Mouse (Mus musculus) myocyte (in vitro differentiated cells): ENCODE measurements around the gene Cd300ld4. TPM values are rescaled to one million over a fixed set of nuclear protein-coding genes. Genes with fewer than 3 reads are reported as not detected.

Experiments
- H3K27me3 ChIP-seq: one replicate; pipeline ENCODE4 v1.6.1; 2011; ENCODE audit not compliant: control insufficient read depth, insufficient read depth, insufficient read length
- H3K36me3 ChIP-seq: one replicate; pipeline ENCODE4 v1.6.1; 2011; ENCODE audit not compliant: control insufficient read depth, insufficient read depth
- H3K4me2 ChIP-seq: one replicate; pipeline ENCODE4 v1.6.1; 2011; ENCODE audit warnings: low read depth, control low read depth
- H3K4me3 ChIP-seq: one replicate; pipeline ENCODE4 v1.5.1; 2011; ENCODE audit warnings: mild to moderate bottlenecking, control low read depth, moderate library complexity
- H3K79me2 ChIP-seq: one replicate; pipeline ENCODE4 v1.6.1; 2011; ENCODE audit not compliant: control insufficient read depth, insufficient read depth
- H3ac ChIP-seq: one replicate; pipeline ENCODE4 v1.6.1; 2011; ENCODE audit not compliant: control insufficient read depth, insufficient read length
- CEBPB ChIP-seq: IDR thresholded peaks from 2 replicates; pipeline ENCODE4 v1.6.1; 2011; ENCODE audit warnings: mild to moderate bottlenecking, moderate library complexity; ENCODE audit not compliant: poor library complexity, insufficient read depth, severe bottlenecking
- E2F4 ChIP-seq: IDR thresholded peaks from one replicate; pipeline ENCODE4 v1.6.1; 2011; ENCODE audit warnings: mild to moderate bottlenecking, control low read depth, moderate library complexity; ENCODE audit not compliant: insufficient read depth
- MAX ChIP-seq: IDR thresholded peaks from one replicate; pipeline ENCODE4 v1.6.1; 2011; ENCODE audit warnings: low read depth, mild to moderate bottlenecking, control low read depth
- MYOD1 ChIP-seq, 3 experiments: IDR thresholded peaks; one replicate each; pipeline ENCODE4 v1.6.1; 2011; ENCODE audit warnings: control low read depth in 2 of 3, low read depth in 2 of 3, mild to moderate bottlenecking in 2 of 3, moderate library complexity in 1 of 3; ENCODE audit not compliant: insufficient read length in 2 of 3, control insufficient read depth in 1 of 3
- MYOG ChIP-seq, 3 experiments: IDR thresholded peaks; one replicate each; pipeline ENCODE4 v1.6.1; 2011; ENCODE audit warnings: control low read depth in 2 of 3, low read depth in 2 of 3, mild to moderate bottlenecking in 2 of 3; ENCODE audit not compliant: insufficient read length in 2 of 3, control insufficient read depth in 1 of 3, insufficient read depth in 1 of 3
- POLR2A ChIP-seq: IDR thresholded peaks from one replicate; pipeline ENCODE4 v1.6.1; 2011; ENCODE audit warnings: low read depth, mild to moderate bottlenecking, control low read depth, moderate library complexity; ENCODE audit not compliant: insufficient read length
- POLR2AphosphoS2 ChIP-seq: IDR thresholded peaks from one replicate; pipeline ENCODE4 v1.6.1; 2011; ENCODE audit warnings: low read depth, control low read depth; ENCODE audit not compliant: insufficient read length
- REST ChIP-seq: IDR thresholded peaks from one replicate; pipeline ENCODE4 v1.6.1; 2011; ENCODE audit warnings: mild to moderate bottlenecking, control low read depth, moderate library complexity; ENCODE audit not compliant: insufficient read depth, insufficient read length
- SRF ChIP-seq: IDR thresholded peaks from one replicate; pipeline ENCODE4 v1.6.1; 2011; ENCODE audit warnings: low read depth; ENCODE audit not compliant: control insufficient read depth, insufficient read length
- TCF12 ChIP-seq: IDR thresholded peaks from one replicate; pipeline ENCODE4 v1.6.1; 2011; ENCODE audit warnings: mild to moderate bottlenecking, control low read depth; ENCODE audit not compliant: poor library complexity, insufficient read depth, severe bottlenecking
- TCF3 ChIP-seq: IDR thresholded peaks from one replicate; pipeline ENCODE4 v1.6.1; 2011; ENCODE audit warnings: low read depth, control low read depth; ENCODE audit not compliant: insufficient read length
- USF1 ChIP-seq: IDR thresholded peaks from one replicate; pipeline ENCODE4 v1.6.1; 2011; ENCODE audit warnings: low read depth, mild to moderate bottlenecking, control low read depth, moderate library complexity
- polyA plus RNA-seq: library from polyadenylated mRNA; unstranded; fragments of >200 nt; fragmentation: generic; extraction: Trizol; gene quantifications from one replicate; pipeline ENCODE4 v1.2.1, GENCODE M21; 2012; ENCODE audit warnings: missing spikeins

The Cd300ld4 gene
- polyA plus RNA-seq, 1 experiment: not detected

DNA sequence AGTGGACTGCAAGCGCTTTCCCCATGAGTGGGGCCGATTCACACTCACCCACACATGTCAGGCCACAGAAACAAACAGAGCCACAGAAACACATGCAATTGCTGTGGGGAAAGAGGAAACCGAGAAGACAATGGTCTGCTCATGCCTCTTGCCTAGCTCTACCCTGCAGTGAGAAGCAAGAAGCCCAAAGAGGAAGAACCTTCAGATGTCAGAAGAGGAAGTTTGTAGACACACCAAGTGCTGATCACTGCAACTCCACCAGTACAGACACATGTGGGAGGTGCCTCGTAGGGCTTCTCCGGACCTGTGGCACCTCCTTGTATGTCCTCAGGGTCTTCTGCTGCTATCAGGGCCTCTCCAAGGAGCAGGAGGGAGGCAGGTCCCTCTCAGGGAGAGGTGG lies 22.7 kb downstream of the Cd300ld4 start:
- Histone ChIP-seq H3ac (no peak overlapping the region), H3K27me3 (no peaks in the 10 kb centered on the region), H3K4me2 (no peak overlapping the region), H3K4me3 (no peak overlapping the region), H3K36me3 (no peaks in the 10 kb centered on the region), H3K79me2 (no peaks in the 10 kb centered on the region)
- TF ChIP-seq MYOD1 (IDR thresholded peaks at IDR 0.05; ENCODE audit: control insufficient read depth in 1 of 3, insufficient read length in 2 of 3, low read depth in 2 of 3) (no peak), REST (no peak), USF1 (no peak), POLR2A (no peak), TCF12 (no peak), SRF (no peak), POLR2AphosphoS2 (no peak), TCF3 (no peak), CEBPB (no peak), MAX (no peak), MYOG (IDR thresholded peaks at IDR 0.05; ENCODE audit: control insufficient read depth in 1 of 3, insufficient read depth in 1 of 3, insufficient read length in 2 of 3, low read depth in 2 of 3) (no peak), E2F4 (no peak)

DNA sequence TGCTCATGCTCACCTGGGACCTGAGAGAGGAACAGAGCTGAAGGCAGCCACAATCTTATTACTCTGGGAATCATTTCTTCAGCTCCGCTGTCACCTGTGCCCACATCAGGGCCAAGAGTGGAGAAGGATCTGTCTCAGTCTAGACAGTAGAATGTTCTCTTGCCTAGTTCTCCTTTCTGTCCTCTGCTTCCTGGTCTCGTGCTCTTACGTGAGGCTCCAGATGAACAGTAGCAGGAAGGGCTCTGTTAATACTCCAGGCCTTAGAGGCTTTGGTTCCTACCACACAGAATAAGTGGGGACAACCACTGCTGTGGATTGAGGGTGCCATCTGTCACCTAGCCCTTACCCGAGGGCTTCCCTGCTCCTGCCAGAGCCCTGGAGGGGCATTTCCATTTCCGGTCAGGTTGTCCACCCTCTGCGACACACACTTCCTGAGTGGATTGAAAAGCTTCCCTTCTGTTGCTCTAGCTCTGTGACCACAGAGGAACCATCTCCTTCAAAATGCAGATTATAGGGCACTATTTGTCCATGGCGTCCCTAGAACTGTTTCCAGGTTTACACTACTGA lies 25.3 kb downstream of the Cd300ld4 start, which contains the start of gene Cd300c2:
Gene Cd300c2 (minus strand): TSS at position 407 of the 567 bp plus-strand sequence.
- H3ac ChIP-seq: no peak within 1 kb of the TSS
- H3K79me2 ChIP-seq: no peaks in the 10 kb centered on the region
- TF ChIP-seq POLR2AphosphoS2 (no peak), TCF3 (no peak), USF1 (no peak), MYOD1 (IDR thresholded peaks at IDR 0.05; ENCODE audit: control insufficient read depth in 1 of 3, insufficient read length in 2 of 3, low read depth in 2 of 3) (no peak), MAX (no peak), MYOG (IDR thresholded peaks at IDR 0.05; ENCODE audit: control insufficient read depth in 1 of 3, insufficient read depth in 1 of 3, insufficient read length in 2 of 3, low read depth in 2 of 3) (no peak), POLR2A (no peak), CEBPB (no peak), TCF12 (no peak), SRF (no peak), REST (no peak), E2F4 (no peak)
- H3K36me3 ChIP-seq: no peaks in the 10 kb centered on the region
- no peaks in the 10 kb centered on the region for H3K27me3 ChIP-seq
- no peak within 1 kb of the TSS for H3K4me2 ChIP-seq
- H3K4me3 ChIP-seq: no peak within 1 kb of the TSS

DNA sequence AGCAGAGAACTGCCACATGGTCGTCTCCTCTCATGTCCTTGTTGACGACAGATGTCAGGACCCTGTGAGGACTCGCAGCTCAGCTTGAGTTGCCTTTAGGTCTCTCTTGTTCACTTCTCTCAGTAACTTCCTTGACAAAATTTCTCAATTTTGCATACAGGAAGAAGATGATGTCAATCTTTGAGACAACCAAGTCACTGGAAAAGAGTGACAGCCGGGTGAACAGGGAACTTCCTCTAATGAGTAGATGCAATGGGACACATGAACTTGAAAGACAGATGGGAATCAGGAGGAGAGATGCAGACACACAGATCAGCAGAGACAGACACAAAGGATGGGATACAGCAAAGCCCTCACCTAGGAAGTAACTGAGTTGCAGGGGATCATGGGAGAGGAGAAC lies 37.0 kb downstream of the Cd300ld4 start, which contains the start of gene Cd300ld:
Gene Cd300ld (minus strand): TSS at position 130 of the 400 bp plus-strand sequence.
- Histone ChIP-seq H3K4me3 (no peak within 1 kb of the TSS), H3K36me3 (no peaks in the 10 kb centered on the region), H3K27me3 (peaks cover 5% of the 10 kb centered on the region), H3ac (no peak within 1 kb of the TSS), H3K79me2 (no peaks in the 10 kb centered on the region), H3K4me2 (no peak within 1 kb of the TSS)
- TF ChIP-seq POLR2A (no peak), TCF12 (no peak), CEBPB (no peak), USF1 (no peak), TCF3 (no peak), MAX (no peak)

DNA sequence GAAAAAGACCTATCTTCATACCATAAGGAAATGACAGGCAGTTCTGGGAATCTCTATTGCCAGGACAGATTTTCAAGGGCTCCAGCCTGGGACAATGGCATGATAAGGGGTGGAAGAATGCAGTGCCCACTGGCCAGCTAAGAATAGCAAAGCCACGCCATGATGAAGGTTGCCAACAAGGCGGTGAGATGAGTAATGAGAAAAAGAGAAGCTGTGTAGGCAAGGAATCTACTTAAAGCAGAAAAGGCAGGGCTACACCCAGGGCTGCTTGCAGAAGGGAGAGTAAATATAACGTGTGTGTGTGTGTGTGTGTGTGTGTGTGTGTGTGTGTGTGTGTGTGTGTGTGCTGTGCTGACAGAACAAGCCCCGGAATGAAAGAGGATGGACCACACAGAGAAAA lies 44.9 kb downstream of the Cd300ld4 start:
- H3K4me3 ChIP-seq: no peak overlapping the region
- H3ac ChIP-seq: no peak overlapping the region
- no peaks in the 10 kb centered on the region for H3K79me2 ChIP-seq
- H3K4me2 ChIP-seq: no peak overlapping the region
- no peaks in the 10 kb centered on the region for H3K36me3 ChIP-seq
- TF ChIP-seq MYOG (IDR thresholded peaks at IDR 0.05; ENCODE audit: control insufficient read depth in 1 of 3, insufficient read depth in 1 of 3, insufficient read length in 2 of 3, low read depth in 2 of 3) (no peak), E2F4 (no peak), USF1 (no peak), MAX (no peak), SRF (no peak), POLR2A (no peak), TCF12 (no peak), TCF3 (no peak), CEBPB (no peak), MYOD1 (IDR thresholded peaks at IDR 0.05; ENCODE audit: control insufficient read depth in 1 of 3, insufficient read length in 2 of 3, low read depth in 2 of 3) (no peak), POLR2AphosphoS2 (no peak), REST (no peak)
- H3K27me3 ChIP-seq: no peaks in the 10 kb centered on the region

DNA sequence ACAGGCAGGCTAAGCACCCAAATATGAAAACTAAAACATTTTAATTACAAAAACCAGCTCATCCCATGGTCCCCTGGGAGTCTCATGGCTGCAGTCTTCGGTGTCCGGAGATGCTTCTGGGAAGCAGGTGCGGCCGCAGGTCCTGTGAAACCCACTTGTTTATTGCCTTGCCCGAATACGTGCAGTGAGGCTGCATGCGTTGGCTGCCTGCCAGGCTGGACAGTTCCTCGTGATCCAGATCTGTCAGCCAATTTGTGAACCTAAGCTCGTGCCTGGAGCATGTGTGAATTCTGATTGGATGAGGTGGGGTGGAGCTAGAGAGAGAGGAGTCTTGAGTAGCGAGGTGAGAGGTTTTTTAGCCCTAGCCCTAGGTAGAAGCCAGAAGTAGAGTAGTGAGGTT lies 54.1 kb downstream of the Cd300ld4 start:
- H3ac ChIP-seq: no peak overlapping the region
- no peaks in the 10 kb centered on the region for H3K79me2 ChIP-seq
- H3K4me3 ChIP-seq: no peak overlapping the region
- TF ChIP-seq REST: peak; percentile 34
- no peak for TF ChIP-seq MYOG (IDR thresholded peaks at IDR 0.05; ENCODE audit: control insufficient read depth in 1 of 3, insufficient read depth in 1 of 3, insufficient read length in 2 of 3, low read depth in 2 of 3)
- H3K36me3 ChIP-seq: no peaks in the 10 kb centered on the region
- H3K4me2 ChIP-seq: no peak overlapping the region
- H3K27me3 ChIP-seq: no peaks in the 10 kb centered on the region

Other genes with a start within 250 kb of the Cd300ld4 start
- gene Btbd17, start 231.1 kb downstream of the Cd300ld4 start, polyA plus RNA-seq: 34.0 TPM
- 0.07 TPM for gene Gpr142, start 228.1 kb downstream of the Cd300ld4 start, polyA plus RNA-seq
- 172 TPM for gene Gprc5c, start 175.9 kb downstream of the Cd300ld4 start, polyA plus RNA-seq
- 0.40 TPM for gene Cd300a, start 137.0 kb downstream of the Cd300ld4 start, polyA plus RNA-seq
- gene Cd300lb, start 92.6 kb downstream of the Cd300ld4 start, polyA plus RNA-seq: 0.11 TPM
- not detected for gene Cd300c, start 57.9 kb downstream of the Cd300ld4 start, polyA plus RNA-seq
- not detected for gene Cd300ld, start 37.1 kb downstream of the Cd300ld4 start, polyA plus RNA-seq
- not detected for gene Cd300c2, start 25.1 kb downstream of the Cd300ld4 start, polyA plus RNA-seq
- not detected for gene Cd300ld2, start 10.8 kb downstream of the Cd300ld4 start, polyA plus RNA-seq
- 0.16 TPM for gene Cd300ld5, start 10.8 kb upstream of the Cd300ld4 start, polyA plus RNA-seq
- not detected for gene Cd300ld3, start 21.4 kb upstream of the Cd300ld4 start, polyA plus RNA-seq
- gene Cd300e, start 35.2 kb upstream of the Cd300ld4 start, polyA plus RNA-seq: not detected
- gene Rab37, start 64.4 kb upstream of the Cd300ld4 start, polyA plus RNA-seq: 0.02 TPM
- not detected for gene Cd300lf, start 107.0 kb upstream of the Cd300ld4 start, polyA plus RNA-seq
- 16.1 TPM for gene Slc9a3r1, start 136.3 kb upstream of the Cd300ld4 start, polyA plus RNA-seq
- 15.5 TPM for gene Tmem104, start 160.5 kb upstream of the Cd300ld4 start, polyA plus RNA-seq
- gene Nat9, start 160.8 kb upstream of the Cd300ld4 start, polyA plus RNA-seq: 22.6 TPM
- gene Grin2c, start 240.2 kb upstream of the Cd300ld4 start, polyA plus RNA-seq: not detected